Mouse (Mus musculus): ENCODE results near the gene Gm38431. TPM values are rescaled to one million over a fixed set of nuclear protein-coding genes. Genes with fewer than 3 reads are reported as not detected.

The Gm38431 gene
- total and polyA plus RNA-seq, 2 experiments from 2014 or later: 0.43 to 0.44 TPM

DNA sequence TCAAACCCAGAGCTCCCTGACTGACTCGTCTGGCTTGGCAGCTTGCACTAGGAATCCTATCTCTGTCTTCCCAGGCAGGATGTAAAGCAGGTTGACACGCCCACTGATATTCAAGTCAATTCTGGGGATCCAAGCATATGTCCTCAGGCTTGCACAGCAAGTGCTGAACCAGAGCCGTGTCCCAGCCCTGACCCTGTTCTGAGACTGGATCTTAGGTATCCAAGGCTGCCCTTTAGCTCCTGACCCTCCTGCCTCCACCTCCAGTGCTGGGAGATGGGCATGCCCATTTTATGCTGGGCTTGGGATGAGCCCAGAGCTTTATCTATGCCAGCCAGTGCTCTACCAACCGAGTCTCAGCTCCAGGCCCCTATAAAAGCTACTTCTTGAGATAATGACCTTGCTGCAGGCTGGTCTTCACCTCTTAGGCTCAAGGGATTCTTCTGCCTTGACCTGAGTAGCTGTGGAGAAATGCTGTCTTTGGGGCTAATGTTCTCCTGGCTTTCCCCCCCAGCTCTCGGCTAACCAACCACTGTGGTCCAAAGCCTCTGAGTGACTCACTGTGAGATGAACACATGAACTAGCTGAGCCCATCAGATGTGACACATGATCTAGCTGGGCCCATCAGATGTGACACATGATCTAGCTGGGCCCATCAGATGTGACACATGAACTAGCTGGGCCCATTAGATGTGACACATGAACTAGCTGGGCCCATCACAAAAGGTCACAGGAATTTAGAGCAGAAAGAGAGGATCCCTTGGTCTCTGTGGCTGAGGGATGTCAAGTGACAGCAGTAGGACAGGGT is 14.2 kb upstream of the Gm38431 start:
- Histone ChIP-seq H3K9me3 (ENCODE audit: low read length) (no peaks in the 10 kb centered on the region), H3K27ac (ENCODE audit: low read depth, low read length) (no peak overlapping the region), H3K4me1 (ENCODE audit: insufficient read depth) (no peaks in the 10 kb centered on the region), H3K4me3 (ENCODE audit: low read depth, low read length) (no peak overlapping the region), H3K4me2 (ENCODE audit: low read depth) (no peak overlapping the region), H3K9ac (no peak overlapping the region), H3K27me3 (ENCODE audit: insufficient read depth, low read length) (no peaks in the 10 kb centered on the region), H3K36me3 (ENCODE audit: insufficient read depth) (peaks cover 7% of the 10 kb centered on the region; the same call in 1 of the 2 replicates)
- DNase-seq (no peak), ATAC-seq (no peak)
- TF ChIP-seq CTCF (IDR thresholded peaks at IDR 0.05; ENCODE audit: low read depth): no peak
- 82% methylated on average over 5 of the region's 5 CpGs for WGBS

DNA sequence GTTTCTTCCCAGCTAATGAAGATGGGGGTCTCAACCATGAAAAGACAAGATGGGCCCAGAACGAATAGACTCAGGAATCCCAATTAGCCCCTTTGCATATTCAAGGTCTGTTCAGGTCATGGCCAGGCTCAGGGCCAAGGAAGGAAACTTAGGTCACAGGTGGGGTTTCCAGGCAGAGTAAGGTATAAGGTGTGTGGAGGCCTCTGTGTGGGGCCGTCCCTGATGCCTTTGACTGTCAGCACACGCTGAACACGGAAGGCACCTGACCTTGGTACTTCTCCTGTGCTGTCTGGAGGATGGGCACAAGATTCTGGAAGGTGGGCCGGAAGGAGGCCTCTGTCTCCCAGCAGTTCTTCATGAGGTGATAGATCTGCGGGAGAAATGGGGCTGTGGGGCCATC is 13.0 kb upstream of the Gm38431 start:
- no peak overlapping the region for H3K4me2 ChIP-seq (ENCODE audit: low read depth)
- H3K4me3 ChIP-seq (ENCODE audit: low read depth, low read length): no peak overlapping the region
- WGBS: 89% methylated on average over 6 of the region's 6 CpGs

DNA sequence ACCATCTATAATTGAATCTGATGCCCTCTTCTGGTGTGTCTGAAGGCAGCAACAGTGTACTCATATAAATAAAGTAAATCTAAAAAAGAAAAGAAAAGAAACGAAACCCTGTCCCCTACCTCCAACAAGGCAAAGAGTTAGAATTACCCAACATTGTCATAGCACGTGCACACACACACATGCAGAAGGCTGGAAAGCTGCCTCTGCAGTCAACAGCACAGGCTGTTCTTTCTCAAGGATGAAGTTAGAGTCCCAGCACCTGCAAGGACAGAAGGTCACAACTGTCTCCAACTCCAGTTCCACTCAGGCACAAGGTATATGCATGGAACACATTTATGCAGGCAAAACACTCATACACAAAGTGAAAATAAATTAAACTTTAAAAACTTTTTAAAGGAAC is 10.3 kb upstream of the Gm38431 start:
- H3K9me3 ChIP-seq (ENCODE audit: low read length): no peaks in the 10 kb centered on the region
- 94% methylated on average over 2 of the region's 2 CpGs for WGBS
- ATAC-seq (no peak), DNase-seq (no peak)
- H3K9ac ChIP-seq: no peak overlapping the region
- TF ChIP-seq CTCF (IDR thresholded peaks at IDR 0.05; ENCODE audit: low read depth): no peak
- no peak overlapping the region for H3K27ac ChIP-seq (ENCODE audit: low read depth, low read length)
- no peak overlapping the region for H3K4me2 ChIP-seq (ENCODE audit: low read depth)
- H3K4me3 ChIP-seq (ENCODE audit: low read depth, low read length): no peak overlapping the region
- no peaks in the 10 kb centered on the region for H3K27me3 ChIP-seq (ENCODE audit: insufficient read depth, low read length)
- peaks cover 4% of the 10 kb centered on the region; the same call in 1 of the 2 replicates for H3K36me3 ChIP-seq (ENCODE audit: insufficient read depth)
- H3K4me1 ChIP-seq (ENCODE audit: insufficient read depth): no peaks in the 10 kb centered on the region

More for the DNA sequence above, 13.0 kb upstream of the Gm38431 start:
- no peak for TF ChIP-seq CTCF (IDR thresholded peaks at IDR 0.05; ENCODE audit: low read depth)
- H3K9me3 ChIP-seq (ENCODE audit: low read length): no peaks in the 10 kb centered on the region
- no peak overlapping the region for H3K9ac ChIP-seq
- DNase-seq: no peak
- ATAC-seq: no peak
- H3K27me3 ChIP-seq (ENCODE audit: insufficient read depth, low read length): no peaks in the 10 kb centered on the region
- no peak overlapping the region for H3K27ac ChIP-seq (ENCODE audit: low read depth, low read length)
- H3K4me1 ChIP-seq (ENCODE audit: insufficient read depth): no peaks in the 10 kb centered on the region
- H3K36me3 ChIP-seq (ENCODE audit: insufficient read depth): peaks cover 7% of the 10 kb centered on the region; the same call in 1 of the 2 replicates

DNA sequence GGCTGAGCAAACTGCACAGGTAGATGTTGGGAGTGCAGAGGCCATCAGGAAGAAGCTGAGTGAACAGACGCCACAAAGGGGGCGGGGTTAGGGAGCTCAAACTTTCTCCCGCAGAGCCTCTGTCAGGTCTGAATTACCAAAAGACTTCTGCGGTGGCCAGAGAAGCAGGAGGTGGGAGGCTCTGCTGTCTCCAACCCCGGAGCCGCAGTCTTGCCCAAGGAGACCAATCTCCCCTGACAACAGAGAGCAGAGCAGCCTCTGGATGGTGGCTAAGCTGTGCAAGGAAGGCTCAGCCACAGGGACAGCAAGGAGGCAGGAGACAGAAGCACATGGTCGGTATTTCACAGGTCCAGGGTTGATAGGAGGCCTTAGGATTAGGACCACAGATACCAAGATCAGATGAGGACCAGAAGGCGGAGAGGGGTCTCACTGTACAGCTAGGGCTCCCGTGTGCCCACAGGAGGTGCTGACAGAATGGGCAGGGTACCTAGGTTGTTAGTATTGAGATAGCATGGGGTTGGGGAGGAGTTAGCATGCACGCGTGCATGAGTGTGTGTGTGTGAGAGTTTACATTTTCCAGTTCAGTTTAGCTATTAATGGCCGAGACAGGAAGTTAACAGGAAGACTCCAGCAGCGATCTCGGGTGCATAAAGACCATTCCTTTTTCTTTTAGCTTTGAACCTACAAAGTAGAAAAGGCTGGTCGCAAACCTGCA is 8.8 kb upstream of the Gm38431 start:
- H3K9ac ChIP-seq: no peak overlapping the region
- no peaks in the 10 kb centered on the region for H3K4me1 ChIP-seq (ENCODE audit: insufficient read depth)
- no peaks in the 10 kb centered on the region for H3K27me3 ChIP-seq (ENCODE audit: insufficient read depth, low read length)
- DNase-seq (no peak), ATAC-seq (no peak)
- H3K36me3 ChIP-seq (ENCODE audit: insufficient read depth): 0 out of 2 replicates have a peak, but pooled peaks cover 3% of the 10 kb centered on the region
- H3K4me2 ChIP-seq (ENCODE audit: low read depth): no peak overlapping the region
- no peaks in the 10 kb centered on the region for H3K9me3 ChIP-seq (ENCODE audit: low read length)
- no peak for TF ChIP-seq CTCF (IDR thresholded peaks at IDR 0.05; ENCODE audit: low read depth)
- 48% methylated on average over 15 of the region's 15 CpGs for WGBS
- H3K27ac ChIP-seq (ENCODE audit: low read depth, low read length): no peak overlapping the region
- no peak overlapping the region for H3K4me3 ChIP-seq (ENCODE audit: low read depth, low read length)

DNA sequence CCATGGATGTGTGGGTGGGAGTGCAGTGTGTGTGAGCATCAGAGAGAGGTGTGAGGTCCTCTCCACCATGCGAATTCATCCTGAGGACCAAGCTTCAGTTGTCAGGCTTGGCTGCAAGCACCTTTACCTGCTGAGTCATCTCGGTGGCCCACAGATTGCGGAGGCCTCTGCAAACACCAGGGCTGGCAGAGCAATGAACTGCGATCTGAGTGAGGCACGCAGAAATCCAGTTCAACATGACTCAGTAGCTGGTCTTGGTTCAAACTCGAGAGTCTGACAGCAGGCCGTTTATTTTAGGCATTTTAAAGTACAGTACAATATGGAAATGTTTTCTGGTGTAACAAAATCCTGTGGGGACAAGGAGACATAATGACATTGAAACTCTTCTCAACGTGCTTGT is 6.0 kb upstream of the Gm38431 start:
- no peak for DNase-seq
- no peak overlapping the region for H3K27ac ChIP-seq (ENCODE audit: low read depth, low read length)

DNA sequence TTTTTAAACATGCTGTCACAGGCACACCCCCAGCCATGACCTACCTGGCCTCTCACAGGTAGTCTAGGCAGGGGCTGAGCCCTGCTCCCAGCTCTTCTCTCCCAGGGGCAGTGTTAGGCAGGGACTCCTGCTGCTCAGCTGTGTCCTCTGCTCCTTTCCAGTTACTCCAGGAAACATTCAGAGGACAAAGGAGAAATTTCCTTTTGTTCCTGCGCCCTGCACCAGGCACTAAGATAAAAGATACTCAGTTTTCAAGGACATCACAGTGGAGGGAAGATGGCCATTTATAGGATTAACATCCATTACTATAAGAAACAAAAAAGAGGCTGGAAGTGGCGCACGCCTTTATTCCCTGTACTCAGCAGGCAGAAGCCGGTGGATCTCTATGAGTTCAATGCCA is 4.2 kb upstream of the Gm38431 start:
- Histone ChIP-seq H3K9me3 (ENCODE audit: low read length) (no peaks in the 10 kb centered on the region), H3K9ac (no peak overlapping the region), H3K4me2 (ENCODE audit: low read depth) (no peak overlapping the region), H3K36me3 (ENCODE audit: insufficient read depth) (no peaks in the 10 kb centered on the region), H3K4me1 (ENCODE audit: insufficient read depth) (peaks cover under 1% of the 10 kb centered on the region; the same call in 1 of the 2 replicates), H3K27me3 (ENCODE audit: insufficient read depth, low read length) (no peaks in the 10 kb centered on the region), H3K4me3 (ENCODE audit: low read depth, low read length) (no peak overlapping the region), H3K27ac (ENCODE audit: low read depth, low read length) (no peak overlapping the region)
- DNase-seq (no peak), ATAC-seq (no peak)
- WGBS: 63% methylated on average over 4 of the region's 4 CpGs
- TF ChIP-seq CTCF (IDR thresholded peaks at IDR 0.05; ENCODE audit: low read depth): no peak

More for the DNA sequence above, 6.0 kb upstream of the Gm38431 start:
- WGBS: 81% methylated on average over 8 of the region's 8 CpGs
- ATAC-seq: no peak
- Histone ChIP-seq H3K4me3 (ENCODE audit: low read depth, low read length) (no peak overlapping the region), H3K4me2 (ENCODE audit: low read depth) (no peak overlapping the region), H3K36me3 (ENCODE audit: insufficient read depth) (no peaks in the 10 kb centered on the region), H3K9me3 (ENCODE audit: low read length) (no peaks in the 10 kb centered on the region), H3K9ac (no peak overlapping the region), H3K27me3 (ENCODE audit: insufficient read depth, low read length) (no peaks in the 10 kb centered on the region), H3K4me1 (ENCODE audit: insufficient read depth) (no peaks in the 10 kb centered on the region)
- no peak for TF ChIP-seq CTCF (IDR thresholded peaks at IDR 0.05; ENCODE audit: low read depth)

DNA sequence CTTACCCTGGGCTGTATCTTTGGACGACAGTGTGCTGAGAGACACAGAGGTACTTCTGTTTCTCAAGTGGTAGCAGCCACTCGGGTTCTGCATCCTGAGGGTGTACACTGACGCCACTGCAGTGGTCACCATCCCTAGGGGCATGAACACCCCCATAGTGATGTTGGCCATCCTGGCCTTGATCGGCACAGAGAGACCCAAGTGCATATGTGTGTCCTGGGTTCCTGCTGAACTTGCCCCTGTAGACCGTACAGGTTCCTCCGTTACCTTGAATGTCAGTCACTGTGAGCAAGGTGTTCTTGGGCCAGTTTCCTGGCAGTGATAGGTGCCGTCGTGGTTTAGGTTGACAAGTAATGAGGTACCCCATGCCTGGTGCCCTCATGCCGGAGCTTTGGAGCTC is 1.6 kb upstream of the Gm38431 start:
- no peak for DNase-seq
- no peak overlapping the region for H3K4me3 ChIP-seq (ENCODE audit: low read depth, low read length)
- no peaks in the 10 kb centered on the region for H3K9me3 ChIP-seq (ENCODE audit: low read length)
- H3K27me3 ChIP-seq (ENCODE audit: insufficient read depth, low read length): no peaks in the 10 kb centered on the region
- peaks cover 7% of the 10 kb centered on the region for H3K4me1 ChIP-seq (ENCODE audit: insufficient read depth)
- H3K27ac ChIP-seq (ENCODE audit: low read depth, low read length): no peak overlapping the region
- peaks cover 16% of the 10 kb centered on the region for H3K36me3 ChIP-seq (ENCODE audit: insufficient read depth)
- no peak for TF ChIP-seq CTCF (IDR thresholded peaks at IDR 0.05; ENCODE audit: low read depth)
- 98% methylated on average over 9 of the region's 9 CpGs for WGBS
- no peak overlapping the region for H3K4me2 ChIP-seq (ENCODE audit: low read depth)
- ATAC-seq: no peak
- no peak overlapping the region for H3K9ac ChIP-seq

Measured in forebrain, postnatal 0 days (tissue).